Mouse (Mus musculus) MEL (cell line): Measurements from ENCODE around the gene Pawr. TPM values are rescaled to one million over a fixed set of nuclear protein-coding genes. Genes with fewer than 3 reads are reported as not detected.

ENCODE experiments used
- DNase-seq: peaks from one replicate; pipeline ENCODE4 v3.0.0; 2011; ENCODE audit warnings: low read depth, low spot score
- H3K27ac ChIP-seq: 2 replicates; pipeline ENCODE4 v1.5.1; 2012; ENCODE audit warnings: low read depth, mild to moderate bottlenecking, control low read depth, low read length, moderate library complexity; ENCODE audit not compliant: control insufficient read depth
- H3K27me3 ChIP-seq, 2 experiments: fragments of 150-350 bp in 1 of 2; sonication (generic) in 1 of 2; 2 replicates each; pipeline ENCODE4 v1.6.1; 2012; ENCODE audit warnings: low read length in 2 of 2, mild to moderate bottlenecking in 2 of 2, improper control_type of control experiment in 1 of 2, moderate library complexity in 1 of 2; ENCODE audit not compliant: insufficient read depth in 2 of 2, control insufficient read depth in 1 of 2
- H3K36me3 ChIP-seq, 2 experiments: 2 replicates each; pipeline ENCODE4 v1.6.1; 2012 to 2014; ENCODE audit warnings: low read length in 2 of 2, improper control_type of control experiment in 1 of 2, inconsistent platforms in 1 of 2, mild to moderate bottlenecking in 1 of 2; ENCODE audit not compliant: insufficient read depth in 2 of 2, control insufficient read depth in 1 of 2
- H3K4me1 ChIP-seq, 2 experiments: fragments of 150-350 bp in 1 of 2; sonication (generic) in 1 of 2; 2 replicates each; pipeline ENCODE4 v1.6.1; 2012; ENCODE audit warnings: low read length in 2 of 2, improper control_type of control experiment in 1 of 2, mild to moderate bottlenecking in 1 of 2; ENCODE audit not compliant: insufficient read depth in 2 of 2, control insufficient read depth in 1 of 2
- H3K4me3 ChIP-seq, 2 experiments: fragments of 150-350 bp in 1 of 2; sonication (generic) in 1 of 2; 2 replicates each; pipeline ENCODE4 v1.5.1; 2012; ENCODE audit warnings: low read depth in 2 of 2, low read length in 2 of 2, mild to moderate bottlenecking in 2 of 2, moderate library complexity in 2 of 2, control low read depth in 1 of 2, improper control_type of control experiment in 1 of 2; ENCODE audit not compliant: control insufficient read depth in 1 of 2, insufficient read depth in 1 of 2
- H3K79me2 ChIP-seq: 2 replicates; pipeline ENCODE4 v1.6.1; 2012; ENCODE audit warnings: mild to moderate bottlenecking, low read length, moderate library complexity; ENCODE audit not compliant: control insufficient read depth, poor library complexity, insufficient read depth
- H3K9ac ChIP-seq: 2 replicates; pipeline ENCODE4 v1.6.1; 2012; ENCODE audit warnings: low read depth, mild to moderate bottlenecking, control low read depth, low read length, moderate library complexity; ENCODE audit not compliant: control insufficient read depth, poor library complexity, severe bottlenecking
- H3K9me3 ChIP-seq: fragments of 150-350 bp; sonication (generic); replicated peaks from 2 replicates; pipeline ENCODE4 v1.6.1; 2012; ENCODE audit warnings: mild to moderate bottlenecking, low read length, improper control_type of control experiment, moderate library complexity; ENCODE audit not compliant: insufficient read depth
- BHLHE40 ChIP-seq: IDR thresholded peaks from 2 replicates; pipeline ENCODE4 v1.6.1; 2012; ENCODE audit warnings: low read depth, mild to moderate bottlenecking, inconsistent platforms, low read length, improper control_type of control experiment, borderline replicate concordance
- CHD1 ChIP-seq: IDR thresholded peaks from 2 replicates; pipeline ENCODE4 v1.6.1; 2012; ENCODE audit warnings: low read depth, mild to moderate bottlenecking, inconsistent platforms, low read length, improper control_type of control experiment
- CHD2 ChIP-seq: IDR thresholded peaks from 2 replicates; pipeline ENCODE4 v1.6.1; 2011; ENCODE audit warnings: low read length, improper control_type of control experiment
- CTCF ChIP-seq, 3 experiments: IDR thresholded peaks in 2 of 3; conservative IDR thresholded peaks in 1 of 3; 2 replicates each; pipeline ENCODE4 v1.5.1; 2011 to 2012; ENCODE audit warnings: low read length in 3 of 3, low read depth in 2 of 3, mild to moderate bottlenecking in 2 of 3, improper control_type of control experiment in 1 of 3, inconsistent platforms in 1 of 3, mixed read lengths in 1 of 3, moderate library complexity in 1 of 3; ENCODE audit not compliant: control insufficient read depth in 1 of 3, insufficient read depth in 1 of 3, poor library complexity in 1 of 3, severe bottlenecking in 1 of 3
- E2F4 ChIP-seq: IDR thresholded peaks from 2 replicates; pipeline ENCODE4 v1.6.1; 2011; ENCODE audit warnings: low read depth, low read length, improper control_type of control experiment, borderline replicate concordance
- ELF1 ChIP-seq: IDR thresholded peaks from 2 replicates; pipeline ENCODE4 v1.6.1; 2014; ENCODE audit warnings: low read depth, mild to moderate bottlenecking, inconsistent platforms, low read length, improper control_type of control experiment, moderate library complexity
- EP300 ChIP-seq, 2 experiments: IDR thresholded peaks; 2 replicates each; pipeline ENCODE4 v1.6.1; 2011; ENCODE audit warnings: improper control_type of control experiment in 2 of 2, low read length in 2 of 2, low read depth in 1 of 2, mild to moderate bottlenecking in 1 of 2
- ETS1 ChIP-seq: IDR thresholded peaks from 2 replicates; pipeline ENCODE4 v1.6.1; 2012; ENCODE audit warnings: low read depth, mild to moderate bottlenecking, inconsistent platforms, low read length, improper control_type of control experiment, moderate library complexity
- GABPA ChIP-seq: IDR thresholded peaks from 2 replicates; pipeline ENCODE4 v1.6.1; 2012; ENCODE audit warnings: low read depth, mild to moderate bottlenecking, inconsistent platforms, low read length, improper control_type of control experiment, moderate library complexity
- GATA1 ChIP-seq: IDR thresholded peaks from 2 replicates; pipeline ENCODE4 v1.6.1; 2011; ENCODE audit warnings: low read depth, low read length, improper control_type of control experiment
- HCFC1 ChIP-seq: IDR thresholded peaks from 2 replicates; pipeline ENCODE4 v1.6.1; 2012; ENCODE audit warnings: low read depth, mild to moderate bottlenecking, inconsistent platforms, low read length, improper control_type of control experiment, moderate library complexity
- JUND ChIP-seq: IDR thresholded peaks from 2 replicates; pipeline ENCODE4 v1.6.1; 2011; ENCODE audit warnings: low read depth, mild to moderate bottlenecking, improper control_type of control experiment, low read length
- KAT2A ChIP-seq: conservative IDR thresholded peaks from 2 replicates; pipeline ENCODE4 v1.6.1; 2012; ENCODE audit warnings: low read depth, low read length, improper control_type of control experiment, inconsistent platforms
- MAFK ChIP-seq: IDR thresholded peaks from 2 replicates; pipeline ENCODE4 v1.6.1; 2011; ENCODE audit warnings: low read depth, mild to moderate bottlenecking, low read length, improper control_type of control experiment, borderline replicate concordance
- MAX ChIP-seq: IDR thresholded peaks from 2 replicates; pipeline ENCODE4 v1.6.1; 2011; ENCODE audit warnings: low read length, improper control_type of control experiment
- MAZ ChIP-seq: IDR thresholded peaks from 2 replicates; pipeline ENCODE4 v1.6.1; 2012; ENCODE audit warnings: low read depth, mild to moderate bottlenecking, inconsistent platforms, low read length, improper control_type of control experiment
- MEF2A ChIP-seq: IDR thresholded peaks from 2 replicates; pipeline ENCODE4 v1.6.1; 2014; ENCODE audit warnings: low read depth, mild to moderate bottlenecking, inconsistent platforms, low read length, improper control_type of control experiment; ENCODE audit not compliant: poor library complexity, insufficient replicate concordance, severe bottlenecking; ENCODE audit errors: extremely low read depth
- MXI1 ChIP-seq: IDR thresholded peaks from 2 replicates; pipeline ENCODE4 v1.6.1; 2011; ENCODE audit warnings: mild to moderate bottlenecking, low read depth, low read length, improper control_type of control experiment
- MYB ChIP-seq: IDR thresholded peaks from 2 replicates; pipeline ENCODE4 v1.6.1; 2011; ENCODE audit warnings: mild to moderate bottlenecking, low read depth, low read length, improper control_type of control experiment
- MYC ChIP-seq: IDR thresholded peaks from 2 replicates; pipeline ENCODE4 v1.6.1; 2011; ENCODE audit warnings: low read depth, mild to moderate bottlenecking, low read length, improper control_type of control experiment, moderate library complexity
- NELFE ChIP-seq: IDR thresholded peaks from 2 replicates; pipeline ENCODE4 v1.6.1; 2011; ENCODE audit warnings: low read depth, low read length, improper control_type of control experiment
- NRF1 ChIP-seq: IDR thresholded peaks from 2 replicates; pipeline ENCODE4 v1.6.1; 2014; ENCODE audit warnings: low read depth, mild to moderate bottlenecking, inconsistent platforms, low read length, improper control_type of control experiment, moderate library complexity; ENCODE audit not compliant: poor library complexity, insufficient read depth, severe bottlenecking
- POLR2A ChIP-seq, 2 experiments: IDR thresholded peaks; 2 replicates each; pipeline ENCODE4 v1.6.1; 2011 to 2012; ENCODE audit warnings: low read length in 2 of 2, mild to moderate bottlenecking in 2 of 2, control low read depth in 1 of 2, improper control_type of control experiment in 1 of 2, low read depth in 1 of 2, moderate library complexity in 1 of 2; ENCODE audit not compliant: control insufficient read depth in 1 of 2, insufficient read depth in 1 of 2, poor library complexity in 1 of 2
- POLR2AphosphoS2 ChIP-seq: IDR thresholded peaks from 2 replicates; pipeline ENCODE4 v1.6.1; 2011; ENCODE audit warnings: low read length, improper control_type of control experiment
- POLR2AphosphoS5 ChIP-seq: IDR thresholded peaks from 2 replicates; pipeline ENCODE4 v1.6.1; 2012; ENCODE audit warnings: low read depth, borderline replicate concordance, mild to moderate bottlenecking, inconsistent platforms, low read length, moderate library complexity, mixed read lengths
- RAD21 ChIP-seq: IDR thresholded peaks from 2 replicates; pipeline ENCODE4 v1.6.1; 2011; ENCODE audit warnings: mild to moderate bottlenecking, low read depth, low read length, improper control_type of control experiment
- RCOR1 ChIP-seq: IDR thresholded peaks from 2 replicates; pipeline ENCODE4 v1.6.1; 2012; ENCODE audit warnings: low read depth, mild to moderate bottlenecking, inconsistent platforms, low read length, improper control_type of control experiment
- SIN3A ChIP-seq: IDR thresholded peaks from 2 replicates; pipeline ENCODE4 v1.6.1; 2012; ENCODE audit warnings: low read length, improper control_type of control experiment, inconsistent platforms
- SMC3 ChIP-seq: IDR thresholded peaks from 2 replicates; pipeline ENCODE4 v1.6.1; 2011; ENCODE audit warnings: low read depth, low read length, improper control_type of control experiment
- TAL1 ChIP-seq: IDR thresholded peaks from 2 replicates; pipeline ENCODE4 v1.6.1; 2012; ENCODE audit warnings: mild to moderate bottlenecking, inconsistent platforms, low read length, moderate library complexity, mixed read lengths
- TBP ChIP-seq: IDR thresholded peaks from 2 replicates; pipeline ENCODE4 v1.8.0; 2011; ENCODE audit warnings: low read depth, low read length, improper control_type of control experiment
- TCF12 ChIP-seq: IDR thresholded peaks from 2 replicates; pipeline ENCODE4 v1.6.1; 2014; ENCODE audit warnings: low read depth, mild to moderate bottlenecking, inconsistent platforms, low read length, improper control_type of control experiment, moderate library complexity
- UBTF ChIP-seq: IDR thresholded peaks from 2 replicates; pipeline ENCODE4 v1.6.1; 2012; ENCODE audit warnings: low read depth, mild to moderate bottlenecking, inconsistent platforms, low read length, improper control_type of control experiment, moderate library complexity, borderline replicate concordance; ENCODE audit not compliant: insufficient read depth
- USF1 ChIP-seq: IDR thresholded peaks from 2 replicates; pipeline ENCODE4 v1.6.1; 2014; ENCODE audit warnings: low read depth, mild to moderate bottlenecking, inconsistent platforms, low read length, improper control_type of control experiment, moderate library complexity
- USF2 ChIP-seq, 2 experiments: IDR thresholded peaks; 2 replicates each; pipeline ENCODE4 v1.6.1; 2011 to 2012; ENCODE audit warnings: improper control_type of control experiment in 2 of 2, low read length in 2 of 2, borderline replicate concordance in 1 of 2, inconsistent platforms in 1 of 2, low read depth in 1 of 2, mild to moderate bottlenecking in 1 of 2; ENCODE audit not compliant: insufficient read depth in 1 of 2
- ZKSCAN1 ChIP-seq: IDR thresholded peaks from 2 replicates; pipeline ENCODE4 v1.6.1; 2012; ENCODE audit warnings: low read depth, mild to moderate bottlenecking, inconsistent platforms, low read length, improper control_type of control experiment, moderate library complexity
- ZMIZ1 ChIP-seq: IDR thresholded peaks from 2 replicates; pipeline ENCODE4 v1.6.1; 2012; ENCODE audit warnings: low read depth, mild to moderate bottlenecking, inconsistent platforms, low read length, improper control_type of control experiment, moderate library complexity
- ZNF384 ChIP-seq: IDR thresholded peaks from 2 replicates; pipeline ENCODE4 v1.6.1; 2012; ENCODE audit warnings: low read depth, mild to moderate bottlenecking, inconsistent platforms, low read length, improper control_type of control experiment
- polyA plus RNA-seq, 2 experiments: library from polyadenylated mRNA; stranded (reverse) in 1 of 2; unstranded in 1 of 2; fragments of >175 nt in 1 of 2; fragments of >200 nt in 1 of 2; gene quantifications; 2 replicates each; pipeline versions ENCODE4 v1.2.1 to v1.2.4; 2012; ENCODE audit warnings: low replicate concordance in 2 of 2, low read depth in 1 of 2; ENCODE audit not compliant: insufficient read length in 2 of 2, insufficient read depth in 1 of 2, missing spikeins in 1 of 2
- total RNA-seq: library from RNA; depleted of rRNA; stranded (reverse); fragments of 300-350 nt; gene quantifications from 2 replicates; pipeline ENCODE4 v1.2.3, GENCODE M21; 2012

Gene Pawr
- total and polyA plus RNA-seq, 3 experiments = 20.7 to 29.6 TPM; not detected in 1

- Histone ChIP-seq H3K4me3 (peak overlapping the region in 1 of 2 experiments; percentile 39; a peak in 2 of 4 replicates), H3K27ac (peak overlapping the region; percentile 84), H3K27me3 (no peaks in the 10 kb centered on the region), H3K36me3 (peaks cover 0 to 17% of the 10 kb centered on the region in 2 experiments; a peak in 2 of 4 replicates), H3K9ac (peak overlapping the region; percentile 48; the same call in 1 of the 2 replicates), H3K4me1 (peaks cover 6 to 11% of the 10 kb centered on the region in 2 experiments; a peak in 3 of 4 replicates), H3K79me2 (no peaks in the 10 kb centered on the region), H3K9me3 (no peaks in the 10 kb centered on the region)
- peak; percentile 65 for DNase-seq
- TF ChIP-seq EP300 (IDR thresholded peaks at IDR 0.05; ENCODE audit: low read depth in 1 of 2, low read length in 2 of 2) (peak; percentile 89 to 95), POLR2AphosphoS5 (no peak), TBP (no peak), POLR2AphosphoS2 (no peak), UBTF (no peak), BHLHE40 (peak; percentile 24; the same call in 1 of the 2 replicates), ZKSCAN1 (no peak), MEF2A (no peak), MXI1 (no peak), NRF1 (no peak), ELF1 (no peak), CTCF (IDR thresholded peaks at IDR 0.05 in 2 of 3, conservative IDR thresholded peaks at IDR 0.05 in 1 of 3; ENCODE audit: control insufficient read depth in 1 of 3, insufficient read depth in 1 of 3, low read depth in 2 of 3, low read length in 3 of 3, poor library complexity in 1 of 3, severe bottlenecking in 1 of 3) (no peak), GABPA (no peak), MYB (peak; percentile 79), TCF12 (peak; percentile 95), SMC3 (no peak), TAL1 (peak; percentile 79), NELFE (no peak), HCFC1 (no peak), MAX (no peak), USF2 (IDR thresholded peaks at IDR 0.05; ENCODE audit: borderline replicate concordance in 1 of 2, insufficient read depth in 1 of 2, low read depth in 1 of 2, low read length in 2 of 2) (no peak), MYC (no peak), RCOR1 (peak; percentile 65), KAT2A (no peak), E2F4 (no peak), GATA1 (peak; percentile 87), CHD2 (no peak), ZNF384 (no peak), MAFK (no peak), RAD21 (no peak), MAZ (no peak), POLR2A (IDR thresholded peaks at IDR 0.05; ENCODE audit: control insufficient read depth in 1 of 2, insufficient read depth in 1 of 2, low read depth in 1 of 2, low read length in 2 of 2, poor library complexity in 1 of 2) (no peak), ETS1 (peak; percentile 88), USF1 (no peak), SIN3A (peak; percentile 41; the same call in 1 of the 2 replicates), JUND (no peak), ZMIZ1 (0 out of 2 replicates have a peak, but pooled peaks have one; percentile 31), CHD1 (no peak)
Observed at GRCm38 (mm10) chr10:108314396-108314795, 17.5 kb upstream of the Pawr start.
